Mouse (Mus musculus) heart, embryonic 14.5 days (tissue): ENCODE measurements at regions not wholly inside any gene's neighbourhood (a gene's known extent, or its start where the extent isn't known, plus 50 kb on each side); places are given as distances from the start of the nearest gene placed in this dataset.

Experiments
- ATAC-seq: fragments of 200-750 bp; cut with Nextera tagmentation; 2 replicates; pipeline ENCODE4 v1.8.0; 2017; ENCODE audit warnings: low read depth, moderate TSS enrichment; ENCODE audit not compliant: insufficient number of reproducible peaks, insufficient read depth, low FRiP score
- H3K27ac ChIP-seq, 2 experiments: fragments of 200-500 bp in 1 of 2; fragments of 300-500 bp in 1 of 2; sonication (generic) in 1 of 2; replicated peaks in 1 of 2; 2 replicates each; pipeline ENCODE4 v1.5.1; 2012 to 2014; ENCODE audit warnings: low read depth in 2 of 2, low read length in 2 of 2, control low read depth in 1 of 2, mild to moderate bottlenecking in 1 of 2, mixed read lengths in 1 of 2; ENCODE audit not compliant: control insufficient read depth in 1 of 2, insufficient read depth in 1 of 2
- H3K27me3 ChIP-seq: fragments of 300-500 bp; sonication (generic); 2 replicates; pipeline ENCODE4 v1.6.1; 2014; ENCODE audit warnings: mild to moderate bottlenecking, low read length, control low read depth; ENCODE audit not compliant: control insufficient read depth, insufficient read depth
- H3K36me3 ChIP-seq: fragments of 300-500 bp; sonication (generic); 2 replicates; pipeline ENCODE4 v1.6.1; 2014; ENCODE audit warnings: mild to moderate bottlenecking, control low read depth, low read length, mixed read lengths; ENCODE audit not compliant: control insufficient read depth, insufficient read depth
- H3K4me1 ChIP-seq, 2 experiments: fragments of 200-500 bp in 1 of 2; fragments of 300-500 bp in 1 of 2; sonication (generic) in 1 of 2; 2 replicates each; pipeline ENCODE4 v1.6.1; 2012 to 2014; ENCODE audit warnings: low read length in 2 of 2, control low read depth in 1 of 2, mixed read lengths in 1 of 2; ENCODE audit not compliant: control insufficient read depth in 2 of 2, insufficient read depth in 2 of 2
- H3K4me2 ChIP-seq: fragments of 300-500 bp; sonication (generic); 2 replicates; pipeline ENCODE4 v1.6.1; 2014; ENCODE audit warnings: mild to moderate bottlenecking, low read length
- H3K4me3 ChIP-seq, 2 experiments: fragments of 200-500 bp in 1 of 2; fragments of 300-500 bp in 1 of 2; sonication (generic) in 1 of 2; 2 replicates each; pipeline ENCODE4 v1.5.1; 2012 to 2014; ENCODE audit warnings: low read length in 2 of 2, mild to moderate bottlenecking in 2 of 2, control low read depth in 1 of 2, low read depth in 1 of 2, moderate library complexity in 1 of 2; ENCODE audit not compliant: control insufficient read depth in 1 of 2, insufficient read depth in 1 of 2
- H3K9ac ChIP-seq: fragments of 300-500 bp; sonication (generic); 2 replicates; pipeline ENCODE4 v1.6.1; 2014; ENCODE audit warnings: mild to moderate bottlenecking, low read length
- H3K9me3 ChIP-seq: fragments of 300-500 bp; sonication (generic); 2 replicates; pipeline ENCODE4 v1.6.1; 2016; ENCODE audit warnings: low read length, control low read depth; ENCODE audit not compliant: control insufficient read depth
- WGBS: fragments of 180-500 bp; shearing (Covaris S2); extraction: QIAGEN DNeasy Blood & Tissue Kit; methylation state at CpG from one replicate; pipeline ENCODE4 v1.1.7; 2014; 5-methylcytosine and 5-hydroxymethylcytosine counted together

DNA sequence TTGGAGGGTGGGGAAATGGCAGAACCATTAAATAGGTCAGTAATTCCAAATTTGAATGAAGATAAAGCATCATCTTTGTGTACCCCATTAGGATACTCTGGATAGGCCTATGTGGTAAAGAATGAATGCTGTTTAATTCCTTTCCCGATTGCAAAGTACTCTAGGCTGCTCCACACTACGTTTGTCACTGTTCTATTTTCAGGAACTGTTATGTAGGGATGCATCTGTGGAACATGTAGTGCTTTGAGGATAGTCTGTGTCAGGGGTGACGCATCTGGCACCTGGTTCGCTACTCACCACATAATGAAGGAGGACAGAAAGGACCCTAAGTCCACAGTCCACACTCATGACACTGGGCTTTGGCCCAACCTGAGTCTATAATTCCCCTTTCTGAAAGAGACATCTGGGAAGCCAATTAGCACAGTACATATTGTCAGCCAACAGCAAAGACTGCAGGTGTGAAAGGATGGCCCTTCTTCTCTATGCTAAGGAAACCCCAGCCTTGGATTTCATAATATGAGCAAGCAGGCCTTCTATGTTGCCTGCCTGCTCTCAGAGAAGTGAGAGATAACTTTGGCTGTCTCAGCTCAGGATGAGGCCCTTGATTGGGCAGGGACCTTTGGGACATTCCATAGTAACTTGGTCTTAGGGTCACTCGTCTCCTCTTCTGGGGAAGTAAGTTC, 230.4 kb upstream of the Marcks start:
- no peaks in the 10 kb centered on the region for H3K4me1 ChIP-seq
- H3K4me2 ChIP-seq = no peak overlapping the region
- no peak for ATAC-seq
- H3K9me3 ChIP-seq = no peaks in the 10 kb centered on the region
- no peaks in the 10 kb centered on the region for H3K27me3 ChIP-seq
- no peak overlapping the region for H3K4me3 ChIP-seq
- WGBS = 79% methylated on average over 5 of the region's 5 CpGs
- no peaks in the 10 kb centered on the region for H3K36me3 ChIP-seq
- no peak overlapping the region for H3K9ac ChIP-seq
- H3K27ac ChIP-seq = no peak overlapping the region

DNA sequence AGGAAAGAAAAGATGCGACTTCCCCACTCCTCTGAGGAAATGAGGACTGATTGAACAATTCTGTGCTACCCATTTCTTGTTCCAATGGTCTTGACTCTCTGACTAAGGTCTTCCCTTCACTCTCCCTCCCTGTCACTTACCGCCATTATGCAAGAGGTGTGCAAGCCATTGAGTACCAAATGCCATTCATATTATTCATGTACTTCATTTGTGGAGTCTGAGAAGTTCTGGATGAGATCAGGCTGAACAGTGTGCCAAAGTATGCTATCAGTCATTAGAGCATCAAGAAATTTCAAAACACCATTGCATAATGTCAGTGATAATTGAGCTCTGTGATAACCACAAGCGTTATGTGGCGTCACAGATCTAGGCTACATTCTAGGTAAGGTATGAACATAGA, 229.1 kb upstream of the Marcks start:
- H3K9me3 ChIP-seq = no peaks in the 10 kb centered on the region
- H3K4me3 ChIP-seq = no peak overlapping the region
- no peak for ATAC-seq
- no peaks in the 10 kb centered on the region for H3K27me3 ChIP-seq
- no peak overlapping the region for H3K9ac ChIP-seq
- H3K27ac ChIP-seq = no peak overlapping the region
- 82% methylated on average over 4 of the region's 4 CpGs for WGBS
- H3K4me1 ChIP-seq = no peaks in the 10 kb centered on the region
- no peak overlapping the region for H3K4me2 ChIP-seq
- H3K36me3 ChIP-seq = no peaks in the 10 kb centered on the region

- H3K9me3 ChIP-seq = no peaks in the 10 kb centered on the region
- no peaks in the 10 kb centered on the region for H3K4me1 ChIP-seq
- H3K27me3 ChIP-seq = no peaks in the 10 kb centered on the region
- H3K4me3 ChIP-seq = no peak overlapping the region
- WGBS = 75% methylated on average over 4 of the region's 4 CpGs
- no peak overlapping the region for H3K4me2 ChIP-seq
- H3K9ac ChIP-seq = no peak overlapping the region
- H3K27ac ChIP-seq = no peak overlapping the region
- H3K36me3 ChIP-seq = no peaks in the 10 kb centered on the region
- no peak for ATAC-seq
These were observed 225.8 kb upstream of the Marcks start for GRCm38 (mm10) chr10:37364506-37364905.

- no peak for ATAC-seq
- H3K4me2 ChIP-seq = no peak overlapping the region
These were observed 222.3 kb upstream of the Marcks start for GRCm38 (mm10) chr10:37360985-37361384.

DNA sequence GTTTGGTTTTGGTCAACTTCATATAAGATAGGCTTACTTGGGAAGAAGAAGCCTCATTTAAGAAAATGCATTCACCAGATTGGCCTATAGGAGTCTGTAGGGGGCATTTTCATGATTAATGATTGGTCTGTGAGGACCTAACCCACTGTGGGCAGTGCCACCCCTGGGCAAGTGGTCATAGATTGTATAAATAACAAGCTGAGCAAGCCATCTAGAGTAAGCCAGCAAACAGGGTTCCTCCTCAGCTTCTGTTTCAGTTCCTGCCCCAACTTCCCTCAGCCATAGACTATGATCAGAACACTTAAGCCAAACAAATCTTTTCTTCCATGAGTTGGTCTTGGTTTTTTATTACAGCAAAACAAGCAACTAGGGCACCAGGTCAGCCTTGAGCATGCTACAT, 220.2 kb upstream of the Marcks start:
- H3K4me3 ChIP-seq = no peak overlapping the region
- no peak overlapping the region for H3K4me2 ChIP-seq
- no peaks in the 10 kb centered on the region for H3K9me3 ChIP-seq
- H3K36me3 ChIP-seq = no peaks in the 10 kb centered on the region
- no peak overlapping the region for H3K27ac ChIP-seq
- H3K4me1 ChIP-seq = peaks cover 2 to 9% of the 10 kb centered on the region in 2 experiments; a peak in 2 of 4 replicates
- no peaks in the 10 kb centered on the region for H3K27me3 ChIP-seq
- no peak for ATAC-seq
- H3K9ac ChIP-seq = no peak overlapping the region

More at GRCm38 (mm10) chr10:37360985-37361384, 222.3 kb upstream of the Marcks start:
- H3K36me3 ChIP-seq = no peaks in the 10 kb centered on the region
- no peak overlapping the region for H3K27ac ChIP-seq
- peaks cover 2 to 9% of the 10 kb centered on the region in 2 experiments; a peak in 2 of 4 replicates for H3K4me1 ChIP-seq
- H3K4me3 ChIP-seq = no peak overlapping the region
- no peak overlapping the region for H3K9ac ChIP-seq
- WGBS = 80% methylated on average over 3 of the region's 3 CpGs
- H3K27me3 ChIP-seq = no peaks in the 10 kb centered on the region
- H3K9me3 ChIP-seq = no peaks in the 10 kb centered on the region

DNA sequence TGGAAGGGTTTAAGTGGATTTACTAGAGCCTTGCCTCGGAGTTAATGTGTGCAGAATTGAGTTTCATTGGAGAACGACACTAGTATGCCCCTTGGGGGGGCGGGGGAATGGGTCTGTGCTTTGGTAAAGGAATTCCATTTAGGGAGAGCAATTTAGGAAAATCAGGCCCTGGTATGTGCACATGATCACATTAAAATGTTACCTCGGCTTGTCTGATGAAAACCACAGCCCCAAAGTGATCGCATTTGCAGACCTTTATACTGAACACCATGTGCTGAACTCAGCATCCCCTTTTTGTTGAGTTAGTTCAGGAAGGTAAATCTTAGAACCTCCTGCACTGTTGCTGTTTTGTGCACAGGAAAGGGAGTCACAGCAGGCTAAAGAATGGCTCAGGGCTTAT, 219.6 kb upstream of the Marcks start:
- no peak overlapping the region for H3K4me3 ChIP-seq
- H3K4me1 ChIP-seq = peaks cover 2 to 9% of the 10 kb centered on the region in 2 experiments; a peak in 2 of 4 replicates
- no peaks in the 10 kb centered on the region for H3K36me3 ChIP-seq
- H3K27me3 ChIP-seq = no peaks in the 10 kb centered on the region
- ATAC-seq = no peak
- WGBS = 80% methylated on average over 5 of the region's 5 CpGs
- H3K9me3 ChIP-seq = no peaks in the 10 kb centered on the region
- H3K27ac ChIP-seq = no peak overlapping the region
- no peak overlapping the region for H3K9ac ChIP-seq
- no peak overlapping the region for H3K4me2 ChIP-seq

DNA sequence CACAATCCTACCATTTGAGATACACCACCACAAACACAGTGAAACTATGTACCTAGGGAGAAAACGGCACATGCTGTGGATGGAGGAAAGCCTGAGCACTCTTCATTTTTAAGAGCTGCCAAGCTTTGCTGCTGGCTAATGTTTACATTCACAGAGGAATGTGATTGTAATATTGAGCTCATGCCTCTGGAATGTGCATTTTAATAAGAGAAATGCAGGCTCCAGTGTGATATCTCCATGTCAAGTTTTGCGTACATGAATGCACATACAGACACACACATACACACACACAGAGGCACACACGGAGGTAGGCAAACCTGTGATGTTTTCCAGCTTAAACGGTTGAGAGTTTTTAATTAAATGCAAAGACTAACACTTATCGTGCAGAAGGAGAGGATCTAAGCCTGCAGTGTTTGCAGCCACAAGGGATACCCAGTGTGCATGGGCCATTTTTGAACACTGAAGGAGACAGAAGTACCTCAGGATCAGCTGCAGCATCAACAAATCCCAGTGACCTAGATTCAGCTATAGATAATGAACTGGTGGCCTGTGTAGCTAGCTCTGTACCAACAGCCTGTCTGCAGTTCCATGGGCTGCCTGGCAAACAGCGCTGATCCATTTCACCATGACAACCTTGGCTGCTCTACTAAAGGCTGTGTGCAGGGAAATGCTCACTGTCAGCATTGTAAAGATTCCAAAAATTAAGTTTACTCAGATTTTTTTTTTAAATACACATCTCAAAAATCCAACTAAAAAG, 218.8 kb upstream of the Marcks start:
- Histone ChIP-seq H3K4me2 (no peak overlapping the region), H3K4me1 (peaks cover 2 to 9% of the 10 kb centered on the region in 2 experiments; a peak in 2 of 4 replicates), H3K36me3 (no peaks in the 10 kb centered on the region), H3K9me3 (no peaks in the 10 kb centered on the region), H3K27me3 (no peaks in the 10 kb centered on the region), H3K27ac (peak overlapping the region; percentile 21 to 37; a peak in 1 of 4 replicates), H3K9ac (no peak overlapping the region), H3K4me3 (no peak overlapping the region)
- ATAC-seq = no peak
- 59% methylated on average over 6 of the region's 6 CpGs for WGBS
